Mouse (Mus musculus) hindbrain, embryonic 11.5 days (tissue): Measurements from ENCODE around the gene Dmap1. TPM values are rescaled to one million over a fixed set of nuclear protein-coding genes. Genes with fewer than 3 reads are reported as not detected.

Experiments
- ATAC-seq: fragments of 200-750 bp; cut with Nextera tagmentation; 2 replicates; pipeline ENCODE4 v1.8.0; 2017; ENCODE audit warnings: mild to moderate bottlenecking, moderate TSS enrichment, moderate library complexity; ENCODE audit not compliant: low FRiP score
- DNase-seq: peaks from one replicate; pipeline ENCODE4 v3.0.0-alpha.2; 2015; ENCODE audit warnings: low spot score
- H3K27ac ChIP-seq: fragments of 300-500 bp; sonication (generic); 2 replicates; pipeline ENCODE4 v1.5.1; 2014; ENCODE audit warnings: mild to moderate bottlenecking, low read depth, low read length
- H3K27me3 ChIP-seq: fragments of 300-500 bp; sonication (generic); 2 replicates; pipeline ENCODE4 v1.6.1; 2014; ENCODE audit warnings: mild to moderate bottlenecking, low read length, moderate library complexity, mixed read lengths; ENCODE audit not compliant: control insufficient read depth, insufficient read depth
- H3K36me3 ChIP-seq: fragments of 300-500 bp; sonication (generic); 2 replicates; pipeline ENCODE4 v1.6.1; 2014; ENCODE audit warnings: mild to moderate bottlenecking, low read length, moderate library complexity, mixed read lengths; ENCODE audit not compliant: control insufficient read depth, insufficient read depth
- H3K4me1 ChIP-seq: fragments of 300-500 bp; sonication (generic); replicated peaks from 2 replicates; pipeline ENCODE4 v1.6.1; 2014; ENCODE audit warnings: low read length, mixed read lengths; ENCODE audit not compliant: control insufficient read depth, insufficient read depth
- H3K4me2 ChIP-seq: fragments of 300-500 bp; sonication (generic); replicated peaks from 2 replicates; pipeline ENCODE4 v1.6.1; 2014; ENCODE audit warnings: mild to moderate bottlenecking, low read depth, low read length
- H3K4me3 ChIP-seq: fragments of 300-500 bp; sonication (generic); 2 replicates; pipeline ENCODE4 v1.5.1; 2014; ENCODE audit warnings: low read depth, low read length
- H3K9ac ChIP-seq: fragments of 300-500 bp; sonication (generic); 2 replicates; pipeline ENCODE4 v1.6.1; 2014; ENCODE audit warnings: low read depth, low read length
- H3K9me3 ChIP-seq: fragments of 300-500 bp; sonication (generic); 2 replicates; pipeline ENCODE4 v1.6.1; 2016; ENCODE audit warnings: low read length; ENCODE audit not compliant: control insufficient read depth
- WGBS: fragments of 180-500 bp; shearing (Covaris S2); extraction: QIAGEN DNeasy Blood & Tissue Kit; methylation state at CpG from one replicate; pipeline ENCODE4 v1.1.7; 2014; 5-methylcytosine and 5-hydroxymethylcytosine counted together
- polyA plus RNA-seq: library from polyadenylated mRNA; unstranded; fragments of >200 nt; fragmentation: Nextera tagmentation; extraction: Ambion mirVana; gene quantifications from 2 replicates; pipeline ENCODE4 v1.2.1, GENCODE M21; 2014

Gene Dmap1
- polyA plus RNA-seq, 1 experiment from 2014 or later, result 76.1 TPM

- Histone ChIP-seq H3K4me2 (peak overlapping the region; percentile 67), H3K9ac (peak overlapping the region; percentile 64; the same call in 1 of the 2 replicates), H3K36me3 (no peaks in the 10 kb centered on the region), H3K9me3 (no peaks in the 10 kb centered on the region), H3K4me1 (0 out of 2 replicates have a peak, but pooled peaks cover 3% of the 10 kb centered on the region), H3K27me3 (no peaks in the 10 kb centered on the region), H3K4me3 (peak overlapping the region; percentile 57), H3K27ac (no peak overlapping the region)
- ATAC-seq (0 out of 2 replicates have a peak, but pooled peaks have one; percentile 20), DNase-seq (no peak)
These were observed 390 bp upstream of the Dmap1 start for GRCm38 (mm10) chr4:117682463-117682862.

- no peak overlapping the region for H3K4me2 ChIP-seq
- 0 out of 2 replicates have a peak, but pooled peaks cover 3% of the 10 kb centered on the region for H3K4me1 ChIP-seq
- H3K27ac ChIP-seq, result no peak overlapping the region
- DNase-seq (no peak), ATAC-seq (no peak)
- H3K9ac ChIP-seq, result no peak overlapping the region
- H3K4me3 ChIP-seq, result no peak overlapping the region; the same call in 1 of the 2 replicates
- 0 out of 2 replicates have a peak, but pooled peaks cover 4% of the 10 kb centered on the region for H3K36me3 ChIP-seq
- H3K27me3 ChIP-seq, result no peaks in the 10 kb centered on the region
- WGBS, result 83% methylated on average over 6 of the region's 6 CpGs
- no peaks in the 10 kb centered on the region for H3K9me3 ChIP-seq
These were observed 1.1 kb downstream of the Dmap1 start for GRCm38 (mm10) chr4:117680963-117681362.

GRCm38 (mm10) chr4:117676903-117677302 lies 5.2 kb downstream of the Dmap1 start:
- 8% methylated on average over 3 of the region's 3 CpGs for WGBS
- H3K9me3 ChIP-seq, result no peaks in the 10 kb centered on the region
- DNase-seq (peak; percentile 92), ATAC-seq (peak; percentile 55; the same call in 1 of the 2 replicates)
- no peak overlapping the region for H3K27ac ChIP-seq
- H3K9ac ChIP-seq, result no peak overlapping the region
- H3K4me1 ChIP-seq, result 0 out of 2 replicates have a peak, but pooled peaks cover 3% of the 10 kb centered on the region
- H3K27me3 ChIP-seq, result no peaks in the 10 kb centered on the region
- no peak overlapping the region for H3K4me3 ChIP-seq
- H3K36me3 ChIP-seq, result peaks cover 16% of the 10 kb centered on the region
- no peak overlapping the region for H3K4me2 ChIP-seq

- no peaks in the 10 kb centered on the region for H3K4me1 ChIP-seq
- H3K36me3 ChIP-seq, result peaks cover 16% of the 10 kb centered on the region
- H3K9ac ChIP-seq, result no peak overlapping the region
- no peak overlapping the region for H3K4me3 ChIP-seq
- DNase-seq, result no peak
- ATAC-seq, result no peak; the same call in 1 of the 2 replicates
- 84% methylated on average over 3 of the region's 3 CpGs for WGBS
- H3K9me3 ChIP-seq, result no peaks in the 10 kb centered on the region
- H3K27me3 ChIP-seq, result no peaks in the 10 kb centered on the region
- H3K27ac ChIP-seq, result no peak overlapping the region
- no peak overlapping the region for H3K4me2 ChIP-seq
These were observed 8.2 kb downstream of the Dmap1 start for GRCm38 (mm10) chr4:117673901-117674300.

GRCm38 (mm10) chr4:117672042-117672441 lies 10.0 kb downstream of the Dmap1 start:
- H3K4me3 ChIP-seq, result no peak overlapping the region
- no peak for DNase-seq
- no peaks in the 10 kb centered on the region for H3K27me3 ChIP-seq
- no peaks in the 10 kb centered on the region for H3K4me1 ChIP-seq
- WGBS, result 76% methylated on average over 9 of the region's 9 CpGs
- 0 out of 2 replicates have a peak overlapping the region, but pooled peaks have one; percentile 13 for H3K27ac ChIP-seq
- ATAC-seq, result peak; percentile 72
- no peaks in the 10 kb centered on the region for H3K9me3 ChIP-seq
- H3K36me3 ChIP-seq, result peaks cover 16% of the 10 kb centered on the region
- H3K4me2 ChIP-seq, result no peak overlapping the region
- H3K9ac ChIP-seq, result no peak overlapping the region

GRCm38 (mm10) chr4:117669874-117670273 lies 12.2 kb downstream of the Dmap1 start:
- Histone ChIP-seq H3K27ac (no peak overlapping the region), H3K9ac (no peak overlapping the region), H3K4me3 (no peak overlapping the region), H3K4me2 (no peak overlapping the region), H3K4me1 (no peaks in the 10 kb centered on the region), H3K27me3 (no peaks in the 10 kb centered on the region), H3K36me3 (peaks cover 7% of the 10 kb centered on the region), H3K9me3 (no peaks in the 10 kb centered on the region)
- ATAC-seq (no peak), DNase-seq (no peak)
- 82% methylated on average over 7 of the region's 7 CpGs for WGBS

GRCm38 (mm10) chr4:117666054-117666453 lies 16.0 kb downstream of the Dmap1 start:
- Histone ChIP-seq H3K4me1 (no peaks in the 10 kb centered on the region), H3K4me2 (no peak overlapping the region), H3K9ac (no peak overlapping the region), H3K27me3 (no peaks in the 10 kb centered on the region), H3K9me3 (no peaks in the 10 kb centered on the region), H3K4me3 (no peak overlapping the region), H3K27ac (no peak overlapping the region), H3K36me3 (no peaks in the 10 kb centered on the region)
- ATAC-seq (no peak), DNase-seq (no peak)
- 82% methylated on average over 8 of the region's 8 CpGs for WGBS

GRCm38 (mm10) chr4:117665531-117665930 lies 16.5 kb downstream of the Dmap1 start:
- H3K4me1 ChIP-seq, result no peaks in the 10 kb centered on the region
- H3K4me2 ChIP-seq, result no peak overlapping the region
- no peak overlapping the region for H3K27ac ChIP-seq
- H3K9me3 ChIP-seq, result no peaks in the 10 kb centered on the region
- WGBS, result 75% methylated on average over 7 of the region's 7 CpGs
- ATAC-seq, result no peak
- no peaks in the 10 kb centered on the region for H3K36me3 ChIP-seq
- no peak for DNase-seq
- no peaks in the 10 kb centered on the region for H3K27me3 ChIP-seq
- H3K4me3 ChIP-seq, result no peak overlapping the region
- no peak overlapping the region for H3K9ac ChIP-seq

- 82% methylated on average over 10 of the region's 10 CpGs for WGBS
- Histone ChIP-seq H3K9me3 (no peaks in the 10 kb centered on the region), H3K27ac (no peak overlapping the region), H3K27me3 (no peaks in the 10 kb centered on the region), H3K4me1 (no peaks in the 10 kb centered on the region), H3K4me3 (no peak overlapping the region), H3K9ac (no peak overlapping the region), H3K4me2 (no peak overlapping the region), H3K36me3 (no peaks in the 10 kb centered on the region)
- DNase-seq (no peak), ATAC-seq (0 out of 2 replicates have a peak, but pooled peaks have one; percentile 56)
These were observed 17.5 kb downstream of the Dmap1 start for GRCm38 (mm10) chr4:117664411-117665137.
